Mouse (Mus musculus) erythroblast, embryonic 14.5 days (primary cell): ENCODE data around the gene Ttll8. TPM values are rescaled to one million over a fixed set of nuclear protein-coding genes. Genes with fewer than 3 reads are reported as not detected.

Experiments
- H3K27me3 ChIP-seq: 2 replicates; pipeline ENCODE4 v1.6.1; 2012; ENCODE audit warnings: inconsistent platforms; ENCODE audit not compliant: control insufficient read depth
- H3K36me3 ChIP-seq: 2 replicates; pipeline ENCODE4 v1.6.1; 2012; ENCODE audit warnings: mild to moderate bottlenecking, inconsistent platforms; ENCODE audit not compliant: control insufficient read depth
- H3K4me1 ChIP-seq: 2 replicates; pipeline ENCODE4 v1.6.1; 2012; ENCODE audit warnings: inconsistent platforms; ENCODE audit not compliant: control insufficient read depth
- H3K4me3 ChIP-seq: replicated peaks from 2 replicates; pipeline ENCODE3; 2012; ENCODE audit warnings: moderate library complexity, mild to moderate bottlenecking, inconsistent platforms
- H3K9me3 ChIP-seq: 2 replicates; pipeline ENCODE4 v1.6.1; 2012; ENCODE audit warnings: low read length, inconsistent platforms, mixed read lengths; ENCODE audit not compliant: control insufficient read depth
- GATA1 ChIP-seq: IDR thresholded peaks from 2 replicates; pipeline ENCODE4 v1.6.1; 2012; ENCODE audit warnings: low read length, inconsistent platforms, mixed read lengths
- TAL1 ChIP-seq: IDR thresholded peaks from 3 replicates; pipeline ENCODE4 v1.6.1; 2012; ENCODE audit warnings: low read length, inconsistent platforms, mixed read lengths
- polyA plus RNA-seq: library from polyadenylated mRNA; stranded (reverse); fragments of >175 nt; gene quantifications from 2 replicates; pipeline ENCODE4 v1.2.3, GENCODE M21; 2012

Ttll8 gene
- polyA plus RNA-seq = not detected in 2 replicates

- peaks cover 17% of the 10 kb centered on the region for H3K27me3 ChIP-seq
Measured at GRCm38 (mm10) chr15:88954368-88955072, at the start of gene Ttll8. Ttll8 (minus strand) TSS chr15:88954418.

GRCm38 (mm10) chr15:89001245-89001644 lies 47.0 kb upstream of the Ttll8 start:
- Histone ChIP-seq H3K36me3 (no peaks in the 10 kb centered on the region), H3K4me3 (no peak overlapping the region), H3K27me3 (no peaks in the 10 kb centered on the region), H3K9me3 (no peaks in the 10 kb centered on the region), H3K4me1 (no peaks in the 10 kb centered on the region)
- no peak for TF ChIP-seq GATA1
- TF ChIP-seq TAL1 = no peak

More at GRCm38 (mm10) chr15:88954368-88955072, at the start of gene Ttll8:
- TF ChIP-seq GATA1 (no peak), TAL1 (no peak)
- H3K4me3 ChIP-seq = no peak within 1 kb of the TSS
- no peaks in the 10 kb centered on the region for H3K4me1 ChIP-seq
- H3K9me3 ChIP-seq = no peaks in the 10 kb centered on the region
- H3K36me3 ChIP-seq = no peaks in the 10 kb centered on the region

GRCm38 (mm10) chr15:89000367-89000766 lies 46.1 kb upstream of the Ttll8 start:
- no peaks in the 10 kb centered on the region for H3K36me3 ChIP-seq
- TF ChIP-seq TAL1 (no peak), GATA1 (no peak)
- no peaks in the 10 kb centered on the region for H3K9me3 ChIP-seq
- H3K27me3 ChIP-seq = no peaks in the 10 kb centered on the region
- H3K4me1 ChIP-seq = no peaks in the 10 kb centered on the region
- no peak overlapping the region for H3K4me3 ChIP-seq

GRCm38 (mm10) chr15:88999124-88999523 lies 44.9 kb upstream of the Ttll8 start:
- H3K36me3 ChIP-seq = no peaks in the 10 kb centered on the region
- H3K27me3 ChIP-seq = no peaks in the 10 kb centered on the region
- H3K4me3 ChIP-seq = no peak overlapping the region
- no peaks in the 10 kb centered on the region for H3K4me1 ChIP-seq
- H3K9me3 ChIP-seq = no peaks in the 10 kb centered on the region
- TF ChIP-seq GATA1 (no peak), TAL1 (no peak)

GRCm38 (mm10) chr15:88998636-88999035 lies 44.4 kb upstream of the Ttll8 start:
- Histone ChIP-seq H3K9me3 (no peaks in the 10 kb centered on the region), H3K4me1 (no peaks in the 10 kb centered on the region), H3K4me3 (no peak overlapping the region), H3K27me3 (no peaks in the 10 kb centered on the region), H3K36me3 (no peaks in the 10 kb centered on the region)
- TF ChIP-seq TAL1 (no peak), GATA1 (no peak)

- Histone ChIP-seq H3K4me3 (no peak overlapping the region), H3K4me1 (no peaks in the 10 kb centered on the region), H3K27me3 (no peaks in the 10 kb centered on the region), H3K36me3 (no peaks in the 10 kb centered on the region), H3K9me3 (no peaks in the 10 kb centered on the region)
- TF ChIP-seq TAL1 (no peak), GATA1 (no peak)
Measured at GRCm38 (mm10) chr15:88989236-88989635, 35.0 kb upstream of the Ttll8 start.

GRCm38 (mm10) chr15:88982534-88983079 lies 28.4 kb upstream of the Ttll8 start, which contains the start of gene Mov10l1:
Mov10l1 (plus strand) TSS chr15:88982909.
- no peaks in the 10 kb centered on the region for H3K36me3 ChIP-seq
- H3K9me3 ChIP-seq = no peaks in the 10 kb centered on the region
- no peaks in the 10 kb centered on the region for H3K4me1 ChIP-seq
- H3K4me3 ChIP-seq = no peak within 1 kb of the TSS
- no peaks in the 10 kb centered on the region for H3K27me3 ChIP-seq
- TF ChIP-seq GATA1 (no peak), TAL1 (no peak)

GRCm38 (mm10) chr15:88979138-88979446 lies 24.9 kb upstream of the Ttll8 start:
- Histone ChIP-seq H3K27me3 (no peaks in the 10 kb centered on the region), H3K4me1 (no peaks in the 10 kb centered on the region), H3K9me3 (no peaks in the 10 kb centered on the region), H3K4me3 (no peak overlapping the region), H3K36me3 (no peaks in the 10 kb centered on the region)
- TF ChIP-seq TAL1 (no peak), GATA1 (no peak)

GRCm38 (mm10) chr15:88978281-88979137 lies 24.3 kb upstream of the Ttll8 start, which contains the start of gene Mlc1:
Mlc1 (minus strand) TSS chr15:88979007.
- TF ChIP-seq GATA1 = no peak
- no peak for TF ChIP-seq TAL1

More at GRCm38 (mm10) chr15:88978281-88979137, 24.3 kb upstream of the Ttll8 start, which contains the start of gene Mlc1:
- no peaks in the 10 kb centered on the region for H3K27me3 ChIP-seq
- no peak within 1 kb of the TSS for H3K4me3 ChIP-seq
- no peaks in the 10 kb centered on the region for H3K36me3 ChIP-seq
- H3K4me1 ChIP-seq = no peaks in the 10 kb centered on the region
- H3K9me3 ChIP-seq = no peaks in the 10 kb centered on the region
